Mouse (Mus musculus): Measurements from ENCODE around the gene Tenm3. TPM values are rescaled to one million over a fixed set of nuclear protein-coding genes. Genes with fewer than 3 reads are reported as not detected.

The Tenm3 gene
- polyA plus RNA-seq, 1 experiment from 2014 or later: 2.7 TPM

GRCm38 (mm10) chr8:48665193-48665592 is 178.6 kb downstream of the Tenm3 start:
- Histone ChIP-seq H3K4me2 (no peak overlapping the region), H3K27me3 (no peaks in the 10 kb centered on the region), H3K36me3 (replicated peaks) (no peaks in the 10 kb centered on the region), H3K9me3 (replicated peaks) (no peaks in the 10 kb centered on the region), H3K27ac (replicated peaks) (no peak overlapping the region), H3K4me3 (replicated peaks) (no peak overlapping the region), H3K9ac (no peak overlapping the region), H3K4me1 (replicated peaks) (no peaks in the 10 kb centered on the region)
- 71% methylated on average over 3 of the region's 3 CpGs for WGBS (ENCODE audit: insufficient replicate concordance)
- no peak for ATAC-seq (ENCODE audit: insufficient read depth)

- no peaks in the 10 kb centered on the region for H3K36me3 ChIP-seq (replicated peaks)
- no peak overlapping the region for H3K9ac ChIP-seq
- no peaks in the 10 kb centered on the region for H3K4me1 ChIP-seq (replicated peaks)
- ATAC-seq (ENCODE audit: insufficient read depth): no peak
- H3K4me2 ChIP-seq: no peak overlapping the region
- H3K9me3 ChIP-seq (replicated peaks): no peaks in the 10 kb centered on the region
- 50% methylated on average over 1 of the region's 1 CpGs for WGBS (ENCODE audit: insufficient replicate concordance)
- no peak overlapping the region for H3K27ac ChIP-seq (replicated peaks)
- no peak overlapping the region for H3K4me3 ChIP-seq (replicated peaks)
- no peaks in the 10 kb centered on the region for H3K27me3 ChIP-seq
Observed at GRCm38 (mm10) chr8:48659226-48659625, 184.5 kb downstream of the Tenm3 start.

DNA sequence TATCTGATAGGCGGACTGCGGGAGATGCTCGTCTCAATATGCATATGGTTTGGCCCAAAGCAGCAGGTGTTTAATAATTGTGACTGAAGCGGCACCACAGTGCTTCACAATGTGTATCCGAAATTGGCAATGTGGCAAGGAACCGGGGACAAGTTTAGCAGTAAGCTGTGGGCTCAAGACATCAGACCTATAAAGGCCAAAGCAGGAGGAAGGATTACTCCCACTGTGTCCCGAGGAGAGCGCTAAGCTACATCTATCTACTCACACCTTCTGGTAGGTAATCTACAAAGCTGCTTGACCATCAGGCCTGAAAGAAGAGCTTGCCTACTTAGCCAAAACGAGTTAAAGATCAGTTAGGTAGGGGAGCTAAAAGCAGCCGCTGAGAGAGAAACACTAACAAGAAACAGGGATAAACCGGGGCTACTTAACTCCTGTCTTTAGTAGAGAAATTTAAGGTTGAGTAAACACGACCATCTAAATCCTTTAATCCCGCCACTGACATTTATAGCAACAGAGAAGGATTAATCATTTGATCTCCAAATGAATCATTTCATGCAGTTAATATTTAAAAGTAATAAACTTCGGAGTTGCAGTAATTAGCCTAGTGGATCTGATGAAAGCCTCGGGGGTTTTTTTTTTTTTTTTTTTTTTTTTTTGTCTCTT is 188.2 kb downstream of the Tenm3 start:
- H3K27ac ChIP-seq (replicated peaks): no peak overlapping the region
- H3K4me3 ChIP-seq (replicated peaks): no peak overlapping the region
- 54% methylated on average over 15 of the region's 15 CpGs for WGBS (ENCODE audit: insufficient replicate concordance)
- no peak overlapping the region for H3K4me2 ChIP-seq
- H3K27me3 ChIP-seq: no peaks in the 10 kb centered on the region
- H3K4me1 ChIP-seq (replicated peaks): no peaks in the 10 kb centered on the region
- ATAC-seq (ENCODE audit: insufficient read depth): no peak
- H3K36me3 ChIP-seq (replicated peaks): no peaks in the 10 kb centered on the region
- H3K9ac ChIP-seq: no peak overlapping the region
- H3K9me3 ChIP-seq (replicated peaks): no peaks in the 10 kb centered on the region

DNA sequence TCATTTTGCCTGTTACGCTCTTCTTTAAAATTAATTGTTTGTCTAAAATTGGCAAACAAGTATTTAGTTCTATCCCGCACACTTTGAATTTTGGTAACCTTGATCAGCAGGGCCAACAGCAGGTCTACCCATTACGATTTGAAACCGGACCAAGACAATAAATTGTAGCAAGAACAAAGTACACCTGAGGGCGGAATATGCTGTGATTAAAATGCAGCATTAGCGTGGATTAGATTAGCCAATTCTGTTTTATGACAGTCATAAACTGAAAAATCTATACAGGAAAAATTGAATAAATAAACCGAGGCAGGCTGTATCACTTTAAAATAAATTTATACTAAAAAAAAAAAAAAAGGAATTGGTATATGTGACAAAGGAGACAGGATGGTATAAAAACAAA is 193.9 kb downstream of the Tenm3 start:
- Histone ChIP-seq H3K9me3 (replicated peaks) (no peaks in the 10 kb centered on the region), H3K4me1 (replicated peaks) (no peaks in the 10 kb centered on the region), H3K27me3 (no peaks in the 10 kb centered on the region), H3K9ac (no peak overlapping the region), H3K4me3 (replicated peaks) (no peak overlapping the region), H3K27ac (replicated peaks) (no peak overlapping the region), H3K4me2 (no peak overlapping the region), H3K36me3 (replicated peaks) (no peaks in the 10 kb centered on the region)
- 68% methylated on average over 7 of the region's 7 CpGs for WGBS (ENCODE audit: insufficient replicate concordance)
- ATAC-seq (ENCODE audit: insufficient read depth): no peak

DNA sequence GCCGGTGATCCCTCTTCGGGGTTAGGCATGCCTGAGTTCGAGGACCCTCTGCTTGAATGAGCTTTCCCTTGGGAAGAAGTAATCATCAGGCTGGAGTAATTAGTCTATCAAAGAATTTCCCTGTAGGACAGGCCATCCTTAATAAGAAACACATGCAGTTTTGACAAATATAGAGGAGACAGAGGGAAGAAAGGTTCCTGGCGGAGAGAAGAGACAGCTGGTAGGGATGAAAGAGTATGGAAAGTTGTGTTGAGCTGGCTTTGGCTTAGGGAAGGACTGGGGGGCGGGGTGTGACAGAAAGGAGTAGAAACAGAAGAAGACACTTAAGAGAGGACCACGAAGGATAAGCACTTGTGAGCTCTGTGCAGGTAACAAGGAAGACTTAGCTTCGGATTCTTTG is 194.3 kb downstream of the Tenm3 start:
- H3K4me3 ChIP-seq (replicated peaks): no peak overlapping the region
- no peaks in the 10 kb centered on the region for H3K36me3 ChIP-seq (replicated peaks)
- no peaks in the 10 kb centered on the region for H3K4me1 ChIP-seq (replicated peaks)
- no peak overlapping the region for H3K27ac ChIP-seq (replicated peaks)
- 60% methylated on average over 7 of the region's 7 CpGs for WGBS (ENCODE audit: insufficient replicate concordance)
- no peaks in the 10 kb centered on the region for H3K27me3 ChIP-seq
- H3K9ac ChIP-seq: no peak overlapping the region
- H3K4me2 ChIP-seq: no peak overlapping the region
- ATAC-seq (ENCODE audit: insufficient read depth): no peak
- no peaks in the 10 kb centered on the region for H3K9me3 ChIP-seq (replicated peaks)

DNA sequence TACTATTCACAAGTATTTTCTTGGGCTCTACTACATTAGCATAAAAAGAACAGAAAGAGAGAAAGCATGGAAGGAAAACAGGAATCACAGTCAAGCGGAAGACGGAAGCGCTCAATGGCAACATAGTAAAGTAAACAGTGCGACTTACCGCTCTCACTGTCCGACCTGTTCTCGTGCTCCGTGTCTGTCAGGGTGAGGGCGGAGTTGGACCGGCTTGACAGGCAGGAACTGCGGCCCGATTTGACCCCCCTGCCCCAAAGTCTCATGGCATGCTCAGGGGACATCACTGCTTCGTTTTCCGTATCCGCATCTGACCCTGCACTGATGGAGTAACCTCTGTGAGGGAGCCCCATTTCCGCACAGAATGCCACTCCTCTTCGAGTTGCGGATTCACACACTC is 197.6 kb downstream of the Tenm3 start:
- H3K27ac ChIP-seq (replicated peaks): no peak overlapping the region

GRCm38 (mm10) chr8:48638129-48638528 is 205.6 kb downstream of the Tenm3 start:
- H3K4me1 ChIP-seq (replicated peaks): no peaks in the 10 kb centered on the region
- no peak overlapping the region for H3K4me2 ChIP-seq
- ATAC-seq (ENCODE audit: insufficient read depth): no peak
- 62% methylated on average over 4 of the region's 4 CpGs for WGBS (ENCODE audit: insufficient replicate concordance)
- H3K9me3 ChIP-seq (replicated peaks): no peaks in the 10 kb centered on the region
- no peak overlapping the region for H3K9ac ChIP-seq
- no peak overlapping the region for H3K27ac ChIP-seq (replicated peaks)
- H3K4me3 ChIP-seq (replicated peaks): no peak overlapping the region
- no peaks in the 10 kb centered on the region for H3K27me3 ChIP-seq
- H3K36me3 ChIP-seq (replicated peaks): no peaks in the 10 kb centered on the region

More for the DNA sequence above, 197.6 kb downstream of the Tenm3 start:
- WGBS (ENCODE audit: insufficient replicate concordance): 62% methylated on average over 18 of the region's 18 CpGs
- ATAC-seq (ENCODE audit: insufficient read depth): no peak
- no peak overlapping the region for H3K9ac ChIP-seq
- no peaks in the 10 kb centered on the region for H3K9me3 ChIP-seq (replicated peaks)
- H3K4me3 ChIP-seq (replicated peaks): no peak overlapping the region
- no peaks in the 10 kb centered on the region for H3K4me1 ChIP-seq (replicated peaks)
- H3K36me3 ChIP-seq (replicated peaks): no peaks in the 10 kb centered on the region
- H3K27me3 ChIP-seq: no peaks in the 10 kb centered on the region
- H3K4me2 ChIP-seq: no peak overlapping the region

GRCm38 (mm10) chr8:48636979-48637378 is 206.8 kb downstream of the Tenm3 start:
- no peaks in the 10 kb centered on the region for H3K9me3 ChIP-seq (replicated peaks)
- H3K4me2 ChIP-seq: no peak overlapping the region
- H3K9ac ChIP-seq: no peak overlapping the region
- 60% methylated on average over 5 of the region's 5 CpGs for WGBS (ENCODE audit: insufficient replicate concordance)
- no peak for ATAC-seq (ENCODE audit: insufficient read depth)
- no peak overlapping the region for H3K27ac ChIP-seq (replicated peaks)
- H3K4me1 ChIP-seq (replicated peaks): no peaks in the 10 kb centered on the region
- H3K36me3 ChIP-seq (replicated peaks): no peaks in the 10 kb centered on the region
- no peak overlapping the region for H3K4me3 ChIP-seq (replicated peaks)
- no peaks in the 10 kb centered on the region for H3K27me3 ChIP-seq

GRCm38 (mm10) chr8:48635815-48636214 is 207.9 kb downstream of the Tenm3 start:
- no peaks in the 10 kb centered on the region for H3K4me1 ChIP-seq (replicated peaks)
- no peak overlapping the region for H3K4me2 ChIP-seq
- H3K27me3 ChIP-seq: no peaks in the 10 kb centered on the region
- no peak overlapping the region for H3K9ac ChIP-seq
- WGBS (ENCODE audit: insufficient replicate concordance): 51% methylated on average over 4 of the region's 4 CpGs
- H3K36me3 ChIP-seq (replicated peaks): no peaks in the 10 kb centered on the region
- H3K27ac ChIP-seq (replicated peaks): no peak overlapping the region
- no peak for ATAC-seq (ENCODE audit: insufficient read depth)
- H3K9me3 ChIP-seq (replicated peaks): no peaks in the 10 kb centered on the region
- H3K4me3 ChIP-seq (replicated peaks): no peak overlapping the region

GRCm38 (mm10) chr8:48633426-48633825 is 210.3 kb downstream of the Tenm3 start:
- Histone ChIP-seq H3K9ac (no peak overlapping the region), H3K4me2 (no peak overlapping the region), H3K4me1 (replicated peaks) (no peaks in the 10 kb centered on the region), H3K36me3 (replicated peaks) (no peaks in the 10 kb centered on the region), H3K27ac (replicated peaks) (no peak overlapping the region), H3K4me3 (replicated peaks) (no peak overlapping the region), H3K9me3 (replicated peaks) (no peaks in the 10 kb centered on the region), H3K27me3 (no peaks in the 10 kb centered on the region)
- no peak for ATAC-seq (ENCODE audit: insufficient read depth)
- WGBS (ENCODE audit: insufficient replicate concordance): 59% methylated on average over 8 of the region's 8 CpGs

DNA sequence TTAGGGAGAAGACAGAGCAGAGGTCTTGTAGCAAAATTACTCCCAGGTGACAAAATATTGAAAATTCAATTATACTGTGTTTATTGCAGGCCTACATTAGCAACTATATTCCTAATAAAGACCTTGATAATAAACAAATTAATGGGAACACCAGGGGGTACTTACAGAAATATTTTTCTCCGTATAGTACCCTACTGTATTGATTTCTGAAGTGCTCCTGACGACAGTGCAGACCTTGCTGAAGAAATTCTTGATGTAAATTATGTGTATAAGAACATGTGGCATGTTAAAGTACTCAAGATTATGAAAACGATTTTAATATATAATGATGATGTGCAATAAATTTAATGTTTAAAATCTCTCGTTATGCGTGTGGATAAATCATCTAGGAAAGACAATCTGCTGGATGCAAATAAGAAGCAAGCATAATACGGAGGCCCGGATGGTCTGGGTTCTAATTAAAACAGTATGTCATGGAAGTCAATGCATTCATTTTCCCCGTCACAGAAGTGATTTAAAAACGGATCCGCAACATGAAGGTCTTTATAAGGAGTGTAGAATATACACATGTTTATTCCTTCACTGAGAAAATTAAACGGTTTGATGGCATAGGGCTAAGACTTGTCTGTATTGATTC is 221.1 kb downstream of the Tenm3 start:
- Histone ChIP-seq H3K27me3 (no peaks in the 10 kb centered on the region), H3K27ac (replicated peaks) (no peak overlapping the region), H3K4me2 (no peak overlapping the region), H3K4me3 (replicated peaks) (no peak overlapping the region), H3K9me3 (replicated peaks) (no peaks in the 10 kb centered on the region), H3K4me1 (replicated peaks) (no peaks in the 10 kb centered on the region), H3K9ac (no peak overlapping the region), H3K36me3 (replicated peaks) (no peaks in the 10 kb centered on the region)
- WGBS (ENCODE audit: insufficient replicate concordance): 69% methylated on average over 11 of the region's 11 CpGs
- no peak for ATAC-seq (ENCODE audit: insufficient read depth)

GRCm38 (mm10) chr8:48615088-48615487 is 228.7 kb downstream of the Tenm3 start:
- Histone ChIP-seq H3K4me1 (replicated peaks) (no peaks in the 10 kb centered on the region), H3K9ac (no peak overlapping the region), H3K4me3 (replicated peaks) (no peak overlapping the region), H3K4me2 (no peak overlapping the region), H3K27me3 (no peaks in the 10 kb centered on the region), H3K36me3 (replicated peaks) (no peaks in the 10 kb centered on the region), H3K27ac (replicated peaks) (no peak overlapping the region), H3K9me3 (replicated peaks) (no peaks in the 10 kb centered on the region)
- WGBS (ENCODE audit: insufficient replicate concordance): 39% methylated on average over 8 of the region's 8 CpGs
- no peak for ATAC-seq (ENCODE audit: insufficient read depth)
